Mouse (Mus musculus): ENCODE data around the gene Dand5. TPM values are rescaled to one million over a fixed set of nuclear protein-coding genes. Genes with fewer than 3 reads are reported as not detected.

The Dand5 gene
- total RNA-seq, 2 experiments from 2014 or later = 9.3 to 10.6 TPM

- no peak for DNase-seq (ENCODE audit: extremely low spot score in 1 of 2, low spot score in 1 of 2)
Observed at GRCm38 (mm10) chr8:84771941-84772378, 50.7 kb downstream of the Dand5 start.

DNA sequence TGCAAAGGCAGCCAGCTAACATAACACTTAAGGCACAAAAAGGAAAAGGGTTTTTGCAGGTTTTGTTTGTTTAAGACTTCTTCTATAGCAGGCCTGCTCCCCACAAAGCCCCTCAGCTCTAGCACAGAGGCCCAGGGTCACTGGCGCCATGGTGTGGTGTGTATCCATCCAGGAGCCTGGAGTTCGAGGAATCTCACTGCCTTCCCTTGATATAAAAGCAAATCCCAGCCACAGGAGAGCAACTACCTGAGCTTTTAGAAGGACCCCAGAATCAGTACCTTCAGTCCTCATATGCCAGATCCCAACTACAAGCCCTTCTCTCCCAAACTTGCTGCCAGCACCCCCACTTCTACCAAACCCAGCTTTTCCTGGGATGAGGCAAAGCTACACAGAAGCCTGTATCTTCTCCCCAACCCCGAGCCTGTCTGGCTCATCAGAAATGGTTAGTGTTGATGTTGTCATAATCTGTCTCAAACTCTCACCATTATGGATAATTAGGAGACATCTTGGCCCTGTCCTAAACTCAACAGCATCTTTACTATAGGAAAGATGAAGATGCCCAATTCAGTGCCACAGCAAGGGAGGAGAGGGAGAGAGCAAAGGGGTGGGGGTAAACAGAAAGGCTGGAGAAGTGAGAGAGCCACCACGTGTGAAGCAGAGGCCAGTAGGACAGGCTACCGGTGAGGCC, 51.5 kb downstream of the Dand5 start:
- no peak for DNase-seq (ENCODE audit: extremely low spot score in 1 of 2, low spot score in 1 of 2)

DNA sequence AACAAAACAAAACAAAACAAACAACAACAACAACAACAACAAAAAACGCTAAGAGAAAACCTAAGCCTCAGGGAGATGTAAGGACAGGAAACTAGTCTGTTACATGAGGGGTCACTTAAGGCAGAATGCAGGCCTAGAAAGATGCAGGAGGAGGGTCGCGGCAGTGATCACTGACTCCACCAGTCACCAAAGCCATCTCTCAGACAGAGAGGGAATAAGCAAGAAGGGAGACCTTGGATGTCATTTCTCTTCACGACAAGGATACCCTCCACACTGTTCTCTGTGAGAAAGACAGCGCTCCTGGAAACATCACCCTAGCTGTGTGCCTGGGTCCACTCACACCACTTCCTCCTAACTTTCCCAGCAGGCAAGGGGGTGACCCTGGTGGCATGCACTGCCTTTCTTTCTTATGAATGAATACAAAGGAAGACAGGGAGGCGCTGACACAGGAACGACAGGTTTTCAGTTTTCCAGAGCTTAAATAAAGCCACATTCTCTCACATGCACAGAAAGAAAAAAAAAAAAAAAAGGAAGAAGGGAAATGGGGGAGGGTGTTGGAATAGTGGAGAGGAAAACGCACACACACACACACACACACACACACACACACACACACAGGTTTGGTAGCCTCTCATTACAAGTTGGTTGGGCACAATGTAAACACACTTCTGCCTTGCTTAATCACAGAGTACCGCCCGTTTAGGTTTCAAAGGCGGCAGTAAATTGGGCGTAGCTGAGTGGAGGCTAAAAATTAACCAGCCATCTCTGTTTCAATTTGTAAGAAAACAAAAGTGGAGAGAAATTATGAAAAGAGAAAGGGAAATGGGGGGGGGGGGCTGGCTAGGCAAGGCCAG, 52.3 kb downstream of the Dand5 start:
- DNase-seq (ENCODE audit: extremely low spot score in 1 of 2, low spot score in 1 of 2) = no peak

DNA sequence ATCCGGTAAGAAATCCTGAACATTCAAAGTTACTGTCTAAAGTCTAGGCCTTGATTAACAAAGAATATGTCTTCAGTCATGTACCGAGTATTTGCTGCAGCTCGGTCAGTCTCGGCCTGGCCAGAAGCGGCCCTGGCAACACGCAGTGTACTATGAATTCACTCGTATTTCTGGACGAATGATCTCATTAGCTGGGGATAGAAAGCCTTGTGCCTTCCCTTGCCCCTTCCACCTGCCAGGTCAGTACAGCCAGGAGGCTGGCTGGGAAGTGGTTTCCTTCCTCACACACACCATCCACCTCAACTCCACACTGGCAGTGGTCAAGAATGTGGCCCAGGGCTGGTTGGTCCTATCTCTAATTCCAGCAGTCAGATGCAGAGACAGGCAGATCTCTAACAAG, 53.3 kb downstream of the Dand5 start:
- no peak for DNase-seq (ENCODE audit: extremely low spot score in 1 of 2, low spot score in 1 of 2)

GRCm38 (mm10) chr8:84768343-84769095, 54.1 kb downstream of the Dand5 start:
- no peak for DNase-seq (ENCODE audit: extremely low spot score in 1 of 2, low spot score in 1 of 2)

DNA sequence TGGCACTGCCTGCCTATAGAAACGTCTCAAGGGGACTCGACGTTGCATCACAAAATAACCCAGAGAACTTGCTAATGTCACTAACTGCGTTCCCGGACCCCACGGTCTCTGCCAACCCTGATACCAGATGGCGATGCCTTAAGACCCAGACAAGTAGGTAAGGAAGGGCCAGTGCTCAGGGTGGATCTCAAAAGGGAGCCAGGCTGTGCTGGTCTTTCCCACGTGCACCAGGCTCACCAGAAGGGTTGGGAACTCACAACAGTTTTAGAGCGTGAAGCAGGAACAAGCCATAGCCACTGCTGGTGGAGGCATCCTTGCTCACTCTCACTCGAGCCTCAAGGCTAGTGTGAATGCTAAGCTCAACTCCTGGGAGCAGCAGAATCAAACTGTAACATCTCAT, 55.4 kb downstream of the Dand5 start:
- DNase-seq (ENCODE audit: extremely low spot score in 1 of 2, low spot score in 1 of 2) = no peak

GRCm38 (mm10) chr8:84766422-84766821, 56.2 kb downstream of the Dand5 start:
- DNase-seq (ENCODE audit: extremely low spot score in 1 of 2, low spot score in 1 of 2) = no peak

DNA sequence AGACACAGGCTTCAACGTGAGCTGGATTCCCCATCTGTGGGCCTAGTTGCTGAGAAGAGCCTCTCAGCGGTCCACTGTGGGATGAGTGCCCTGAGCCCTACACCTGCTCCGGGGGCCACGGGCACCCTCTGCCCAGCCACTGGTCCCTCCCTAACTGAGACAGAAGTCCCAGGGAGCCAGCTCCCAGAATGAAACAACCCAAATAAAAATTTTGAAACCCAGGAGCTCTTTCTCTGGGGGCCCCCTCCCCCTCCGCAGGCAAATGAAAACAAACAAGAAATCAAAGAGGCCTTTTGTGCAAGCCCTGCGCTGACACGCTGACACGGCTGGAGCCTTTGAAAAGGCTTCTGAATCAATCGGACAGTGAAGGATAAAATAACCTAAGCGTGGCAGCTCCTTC, 57.0 kb downstream of the Dand5 start:
- DNase-seq (ENCODE audit: extremely low spot score in 1 of 2, low spot score in 1 of 2) = no peak

Small RNA genes within 50 kb of the gene (microRNA-seq; reads per million reads assigned to microRNA genes)
- 10.0 to 13.2 reads per million in 2 experiments for gene Mir7069

Other genes with a start within 250 kb of the Dand5 start
- gene Ier2, start 160.0 kb downstream of the Dand5 start, total RNA-seq (2021) = 1 to 10 TPM; 8.8 to 9.6 TPM
- 100 to 1,000 TPM in 1 of 2 experiments, 10 to 100 TPM in 1; 83.4 to 101 TPM for gene Trmt1, start 136.5 kb downstream of the Dand5 start, total RNA-seq (2021)
- gene Nacc1, start 135.0 kb downstream of the Dand5 start, total RNA-seq (2021) = 10 to 100 TPM; 88.9 to 91.0 TPM
- gene Lyl1, start 121.4 kb downstream of the Dand5 start, total RNA-seq (2021) = 1 to 10 TPM; 2.1 to 2.8 TPM
- gene G430095P16Rik, start 99.8 kb downstream of the Dand5 start, total RNA-seq (2021) = not detected
- 100 to 1,000 TPM; 406 to 477 TPM for gene Nfix, start 22.5 kb downstream of the Dand5 start, total RNA-seq (2021)
- 10 to 100 TPM; 23.7 to 27.3 TPM for gene Gadd45gip1, start 8.7 kb upstream of the Dand5 start, total RNA-seq (2021)
- 10 to 100 TPM; 67.0 to 69.7 TPM for gene Rad23a, start 17.8 kb upstream of the Dand5 start, total RNA-seq (2021)
- gene Calr, start 24.1 kb upstream of the Dand5 start, total RNA-seq (2021) = 100 to 1,000 TPM; 473 to 552 TPM
- gene Farsa, start 34.2 kb upstream of the Dand5 start, total RNA-seq (2021) = 10 to 100 TPM; 52.4 to 53.3 TPM
- gene Syce2, start 49.3 kb upstream of the Dand5 start, total RNA-seq (2021) = 10 to 100 TPM; 16.5 to 18.0 TPM
- 10 to 100 TPM; 32.4 to 39.7 TPM for gene Gcdh, start 71.1 kb upstream of the Dand5 start, total RNA-seq (2021)
- gene Klf1, start 79.1 kb upstream of the Dand5 start, total RNA-seq (2021) = under 1 TPM in 1 of 2 experiments, not detected in 1; 0.17 TPM
- 1 to 10 TPM; 3.7 to 4.3 TPM for gene Dnase2a, start 85.7 kb upstream of the Dand5 start, total RNA-seq (2021)
- 100 to 1,000 TPM in 1 of 2 experiments, 10 to 100 TPM in 1; 75.7 to 100 TPM for gene Mast1, start 114.5 kb upstream of the Dand5 start, total RNA-seq (2021)
- 1 to 10 TPM in 1 of 2 experiments, under 1 TPM in 1; 0.47 to 1.3 TPM for gene Rtbdn, start 124.2 kb upstream of the Dand5 start, total RNA-seq (2021)
- gene Gm49661, start 146.6 kb upstream of the Dand5 start, total RNA-seq (2021) = not detected
- gene Prdx2, start 146.8 kb upstream of the Dand5 start, total RNA-seq (2021) = 100 to 1,000 TPM; 335 to 353 TPM
- gene Rnaseh2a, start 146.9 kb upstream of the Dand5 start, total RNA-seq (2021) = 10 to 100 TPM; 37.1 to 41.5 TPM
- gene Junb, start 155.9 kb upstream of the Dand5 start, total RNA-seq (2021) = 10 to 100 TPM; 67.9 to 68.8 TPM
- 1 to 10 TPM; 7.6 to 9.3 TPM for gene Hook2, start 167.8 kb upstream of the Dand5 start, total RNA-seq (2021)
- gene Best2, start 191.7 kb upstream of the Dand5 start, total RNA-seq (2021) = not detected
- 100 to 1,000 TPM; 116 to 128 TPM for gene Asna1, start 202.5 kb upstream of the Dand5 start, total RNA-seq (2021)
- gene Trir, start 204.0 kb upstream of the Dand5 start, total RNA-seq (2021) = 100 to 1,000 TPM; 130 to 144 TPM
- gene Tnpo2, start 214.1 kb upstream of the Dand5 start, total RNA-seq (2021) = 100 to 1,000 TPM; 145 to 159 TPM
- gene Fbxw9, start 237.2 kb upstream of the Dand5 start, total RNA-seq (2021) = 10 to 100 TPM; 19.7 to 27.8 TPM
- gene Gm5741, start 245.2 kb upstream of the Dand5 start, total RNA-seq (2021) = not detected
- 10 to 100 TPM; 57.7 to 62.0 TPM for gene Dhps, start 248.9 kb upstream of the Dand5 start, total RNA-seq (2021)

All from layer of hippocampus, postnatal 25 days (tissue).